Mouse (Mus musculus): ENCODE results near the gene Fndc8.

Gene Fndc8

DNA sequence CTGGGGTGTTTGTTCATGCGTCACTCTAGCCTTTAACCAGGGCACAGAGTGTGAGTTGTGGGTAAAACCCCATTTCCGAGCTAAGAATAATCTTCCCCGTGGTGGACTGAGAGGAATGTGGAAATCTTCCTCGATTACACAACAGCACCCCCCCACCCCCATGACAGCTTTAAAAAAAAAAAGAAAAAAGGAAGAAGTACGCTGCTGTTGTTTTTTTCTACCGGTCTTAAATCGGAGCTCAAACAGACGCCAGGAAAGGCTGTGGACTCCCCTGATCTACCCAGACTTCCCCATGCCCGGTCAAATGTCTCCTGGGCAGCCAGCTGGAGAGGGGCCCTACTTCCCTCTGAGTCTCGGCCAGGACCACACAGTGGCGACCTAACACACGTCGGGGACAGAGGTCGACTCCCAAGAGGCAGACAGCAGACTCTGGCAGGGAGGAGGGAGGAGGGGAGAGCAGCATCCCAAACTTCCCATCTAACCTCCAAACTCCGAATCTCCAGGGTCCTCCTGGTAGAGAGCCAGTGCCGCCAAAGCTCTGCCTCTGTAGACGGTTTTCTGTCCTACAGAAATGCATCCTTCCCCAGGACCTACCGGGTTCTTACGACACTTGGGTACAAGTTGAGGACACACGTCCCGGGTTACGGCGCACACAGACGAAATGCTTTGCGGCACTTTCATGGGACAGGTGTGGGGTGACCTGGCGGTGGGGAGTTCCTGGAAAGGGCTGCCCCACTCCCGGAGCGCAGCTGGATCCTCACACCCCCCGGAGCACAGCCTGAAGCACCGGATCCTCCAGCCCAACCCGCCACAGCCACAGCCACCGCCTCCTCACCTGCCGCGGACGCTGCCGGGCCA is 21.5 kb upstream of the Fndc8 start:
- DNase-seq = peak; percentile 72 to 82

DNA sequence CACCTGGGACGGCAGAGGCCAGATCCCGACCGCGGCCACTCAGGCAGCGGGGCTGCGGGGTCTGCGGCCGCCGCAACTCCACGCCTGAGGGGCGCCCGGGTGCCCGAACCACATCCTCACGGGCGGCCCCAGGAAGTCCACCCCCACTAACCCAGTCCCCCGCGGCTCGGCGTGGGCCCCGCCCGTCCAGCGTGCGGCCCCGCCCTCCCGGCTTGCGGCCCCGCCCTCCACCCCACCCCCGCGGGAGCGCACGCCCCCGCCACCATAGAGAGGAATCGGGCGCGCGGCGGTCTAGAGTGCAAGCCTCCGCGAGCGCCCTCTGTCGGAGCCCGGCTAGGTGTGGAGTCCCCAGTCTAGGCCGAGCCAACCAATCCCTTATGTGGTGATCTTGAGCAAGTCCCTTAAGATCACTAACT is 20.9 kb upstream of the Fndc8 start, which contains the start of gene Rffl:
Gene Rffl (minus strand): TSS at position 180 of the 416 bp plus-strand sequence.
- peak; percentile 99 for DNase-seq

DNA sequence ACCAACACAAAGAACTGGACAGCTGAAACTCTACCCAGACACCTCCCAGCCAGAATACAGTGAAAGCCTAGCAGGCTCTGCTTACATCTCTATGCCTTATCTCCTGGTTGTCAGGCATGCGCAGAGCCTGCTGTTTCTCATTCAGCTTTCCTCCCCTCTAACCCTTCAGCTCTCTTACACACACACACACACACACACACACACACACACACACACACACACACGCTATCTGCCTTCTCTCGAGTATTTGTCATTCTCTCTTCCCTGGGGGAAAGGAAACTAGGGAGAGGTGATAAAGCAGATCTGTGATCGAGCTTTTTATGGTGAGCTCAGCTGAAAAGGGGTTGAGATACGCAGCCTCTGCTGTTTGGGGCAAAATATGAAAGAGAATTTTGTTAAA is 17.0 kb upstream of the Fndc8 start:
- no peak for DNase-seq

DNA sequence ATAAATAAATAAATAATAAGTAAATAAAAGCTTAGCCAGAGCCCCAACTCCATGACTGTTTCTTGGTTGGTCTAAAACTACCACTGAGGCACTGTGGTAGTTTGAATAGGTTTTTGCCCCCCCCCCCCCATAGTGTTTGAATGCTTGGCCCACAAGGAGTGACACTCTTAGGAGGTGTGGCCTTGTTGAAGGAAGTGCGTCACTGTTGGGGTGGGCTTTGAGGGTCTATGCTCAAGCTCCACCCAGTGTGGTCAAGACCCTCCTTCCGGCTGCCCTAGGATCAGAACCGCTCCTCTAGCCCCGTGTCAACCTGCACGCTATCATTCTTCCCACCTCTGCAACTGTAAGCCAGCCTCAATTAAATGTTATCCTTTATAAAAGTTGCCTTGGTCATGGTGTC is 16.3 kb upstream of the Fndc8 start:
- no peak for DNase-seq

DNA sequence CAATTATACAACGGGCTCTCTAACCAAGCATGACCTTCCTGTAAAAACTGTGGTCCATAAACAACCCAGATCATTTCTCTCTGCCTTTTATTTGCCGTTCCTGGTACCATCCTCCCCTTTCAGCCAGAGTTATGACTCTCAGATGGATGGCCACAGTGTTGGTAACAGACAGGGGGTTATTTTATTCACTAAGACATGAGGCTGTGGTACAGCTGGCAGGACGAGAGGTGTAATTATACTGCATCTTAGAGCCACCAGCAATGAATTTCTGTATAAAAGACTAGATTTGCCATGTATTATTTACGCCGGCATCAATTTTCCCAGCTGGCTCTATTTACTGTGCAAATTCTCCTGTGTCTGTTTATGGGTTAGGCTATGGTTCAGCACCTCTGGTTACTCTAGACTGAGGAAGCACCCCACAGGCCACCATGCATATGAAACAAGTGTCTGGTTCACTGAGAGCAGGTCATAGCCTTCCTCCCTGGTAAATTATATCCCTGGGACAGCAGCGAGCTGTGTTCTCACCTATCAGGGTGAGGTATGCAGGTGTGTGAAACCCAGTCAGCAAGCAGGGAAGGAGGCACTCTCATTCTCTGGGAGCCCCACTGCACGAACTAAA is 14.1 kb upstream of the Fndc8 start:
- DNase-seq = no peak

DNA sequence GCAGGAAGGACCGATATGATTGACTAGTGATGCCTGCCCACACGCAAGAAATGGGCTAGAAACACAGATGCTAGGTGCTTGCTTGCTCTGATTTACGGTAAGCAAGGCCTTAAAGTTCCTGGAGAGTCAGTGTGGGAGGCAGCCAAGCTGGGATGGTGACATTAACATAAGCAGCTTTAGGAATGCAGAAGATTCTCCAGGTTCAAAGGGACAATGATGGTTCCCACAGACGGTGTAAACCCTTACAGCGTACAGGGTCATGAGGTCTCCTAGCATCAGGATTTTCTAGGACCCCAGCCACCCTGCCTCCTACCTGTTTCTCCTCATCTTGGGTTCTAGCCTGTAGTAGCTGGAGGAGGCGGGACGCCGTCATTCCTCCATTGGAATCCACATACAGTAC is 8.7 kb upstream of the Fndc8 start:
- no peak for DNase-seq

DNA sequence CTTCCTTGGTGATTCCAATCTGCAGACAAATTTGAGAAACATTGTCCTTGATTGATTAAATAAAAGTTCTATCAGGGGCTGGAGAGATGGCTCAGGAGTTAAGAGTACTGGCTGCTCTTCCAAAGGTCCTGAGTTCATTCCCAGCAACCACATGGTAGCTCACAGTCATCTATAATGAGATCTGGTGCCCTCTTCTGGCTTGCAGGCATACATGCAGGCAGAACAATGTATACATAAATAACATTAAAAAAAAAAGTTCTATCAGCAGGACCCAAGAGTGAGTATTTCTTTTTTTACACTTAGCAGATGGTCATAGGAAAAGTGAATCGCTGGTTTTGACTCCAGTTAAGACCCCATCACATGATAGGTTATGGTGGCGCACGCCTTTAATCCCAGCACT is 5.4 kb upstream of the Fndc8 start:
- DNase-seq = no peak

DNA sequence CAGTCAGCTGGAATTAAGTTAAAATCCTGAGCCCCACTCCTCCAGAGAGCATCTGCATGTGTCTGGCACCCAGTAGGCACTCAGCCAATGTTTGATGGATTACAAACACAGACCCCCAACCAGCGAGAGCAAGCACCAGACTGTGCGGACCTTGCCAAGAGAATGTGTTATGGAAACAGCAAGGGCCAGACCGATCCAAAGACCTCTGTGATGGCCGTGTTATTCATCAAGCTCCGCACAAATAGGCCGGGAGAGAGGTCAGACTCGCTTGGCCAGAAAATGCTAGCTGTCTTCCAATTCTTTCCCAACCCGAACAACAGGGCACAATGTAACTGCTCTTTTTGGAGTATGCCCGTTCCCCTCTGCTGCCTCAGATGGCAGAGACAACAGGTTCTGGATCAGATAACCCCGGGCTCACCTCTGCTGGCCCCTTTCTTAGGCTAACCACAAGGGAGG is 3.4 kb upstream of the Fndc8 start:
- peak; percentile 26 to 43 for DNase-seq

DNA sequence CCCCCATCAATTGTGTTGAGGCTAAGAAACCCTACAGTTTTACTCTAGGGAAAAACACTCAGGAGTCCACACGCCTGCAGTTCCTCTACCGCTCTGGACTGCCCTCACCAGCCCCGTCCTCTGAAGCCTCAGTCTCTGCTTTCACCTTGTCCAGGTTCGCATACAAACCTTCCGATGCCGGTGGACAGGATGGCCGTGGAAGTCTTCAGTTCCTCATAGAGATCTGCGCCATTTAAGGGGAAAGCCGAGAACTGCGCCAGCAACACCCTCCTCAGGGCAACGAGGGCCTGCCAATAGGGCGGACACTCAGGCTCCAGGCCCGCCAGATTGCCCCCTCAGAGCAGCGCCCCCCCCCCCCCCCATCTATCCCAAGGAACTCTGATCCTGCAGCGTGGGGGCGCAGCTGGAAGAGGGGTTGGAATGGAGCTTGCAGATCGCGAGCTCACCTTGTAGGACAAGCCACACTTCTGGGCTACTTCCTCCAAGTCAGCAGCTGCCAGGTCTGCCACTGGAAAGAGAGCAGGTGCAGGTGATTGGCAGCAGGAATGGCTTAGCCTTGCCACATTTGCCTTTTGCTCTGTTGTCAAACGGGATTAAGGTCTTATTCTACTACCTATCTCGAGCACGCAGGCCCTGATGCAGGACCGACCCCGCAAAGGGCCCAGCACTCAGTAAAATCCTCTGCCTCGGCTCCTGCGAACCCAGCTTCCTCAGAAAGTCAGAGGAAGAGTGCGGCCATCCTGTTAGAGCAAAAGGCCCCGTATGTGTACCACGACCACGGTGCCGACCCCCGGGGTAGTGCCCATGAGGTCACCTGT is 2.2 kb upstream of the Fndc8 start:
- DNase-seq = peak in 1 of 2 experiments; percentile 42

DNA sequence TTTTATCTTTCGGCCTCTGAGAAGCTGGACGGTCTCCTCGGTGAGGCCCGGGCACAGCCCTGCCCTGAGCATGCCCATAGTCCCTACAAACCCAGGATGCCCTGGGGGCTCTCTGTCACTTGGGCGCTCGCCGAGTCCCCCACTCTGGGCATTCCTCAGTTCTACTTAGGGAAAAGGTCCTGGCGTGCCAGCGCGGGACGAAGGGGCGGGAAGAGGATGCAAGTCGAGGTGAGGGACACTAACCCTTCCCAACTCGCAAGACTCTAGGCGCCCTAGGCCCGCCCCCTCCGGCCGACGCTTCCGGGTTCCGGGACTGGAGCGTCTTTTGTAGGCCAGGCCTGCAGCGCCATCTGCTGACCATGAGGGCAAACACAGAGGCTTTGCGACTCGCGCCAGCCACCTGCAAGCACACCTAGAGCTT is 1.6 kb upstream of the Fndc8 start, which contains the start of gene Rad51d:
Gene Rad51d (minus strand): TSS at position 273 of the 421 bp plus-strand sequence.
- DNase-seq = peak; percentile 97

DNA sequence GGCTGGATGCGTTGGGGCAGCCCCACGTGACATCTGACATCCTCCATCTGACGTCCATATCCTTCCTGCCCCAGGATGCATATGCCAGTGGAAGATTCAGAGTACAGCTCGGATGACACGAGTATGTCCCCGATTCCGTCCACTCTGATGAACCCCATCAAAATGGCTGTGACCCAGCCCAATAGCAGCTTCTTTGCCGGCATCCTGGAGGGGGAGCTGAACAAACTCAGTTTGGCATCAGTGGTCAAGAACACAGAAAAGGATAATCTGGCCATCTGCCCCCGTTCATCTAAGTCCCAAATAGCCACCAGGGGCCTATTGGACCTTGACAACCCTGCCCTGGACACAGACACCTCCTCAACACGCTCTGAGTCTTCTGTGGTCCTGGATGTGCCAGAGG is 5.6 kb downstream of the Fndc8 start:
- DNase-seq = peak in 1 of 2 experiments; percentile 27

DNA sequence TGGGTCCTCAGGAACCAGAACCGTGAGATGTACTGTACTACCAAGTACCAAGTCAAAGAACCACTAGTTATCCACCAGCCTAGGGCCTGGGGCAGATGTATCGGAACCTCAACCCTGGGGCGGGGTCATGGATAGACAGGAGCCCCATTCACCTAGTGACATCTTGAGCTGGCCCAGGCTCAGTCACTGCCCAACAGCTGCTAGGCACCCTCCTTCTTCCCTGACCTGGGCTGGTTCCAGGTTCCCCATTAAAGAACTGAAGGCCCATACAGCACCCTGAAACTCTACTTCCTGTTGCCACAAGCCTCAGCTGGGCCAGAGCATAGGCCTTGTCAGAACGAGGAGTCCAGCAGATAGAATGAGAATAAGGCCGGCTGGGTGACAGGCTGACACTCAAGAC is 7.8 kb downstream of the Fndc8 start:
- DNase-seq = no peak

DNA sequence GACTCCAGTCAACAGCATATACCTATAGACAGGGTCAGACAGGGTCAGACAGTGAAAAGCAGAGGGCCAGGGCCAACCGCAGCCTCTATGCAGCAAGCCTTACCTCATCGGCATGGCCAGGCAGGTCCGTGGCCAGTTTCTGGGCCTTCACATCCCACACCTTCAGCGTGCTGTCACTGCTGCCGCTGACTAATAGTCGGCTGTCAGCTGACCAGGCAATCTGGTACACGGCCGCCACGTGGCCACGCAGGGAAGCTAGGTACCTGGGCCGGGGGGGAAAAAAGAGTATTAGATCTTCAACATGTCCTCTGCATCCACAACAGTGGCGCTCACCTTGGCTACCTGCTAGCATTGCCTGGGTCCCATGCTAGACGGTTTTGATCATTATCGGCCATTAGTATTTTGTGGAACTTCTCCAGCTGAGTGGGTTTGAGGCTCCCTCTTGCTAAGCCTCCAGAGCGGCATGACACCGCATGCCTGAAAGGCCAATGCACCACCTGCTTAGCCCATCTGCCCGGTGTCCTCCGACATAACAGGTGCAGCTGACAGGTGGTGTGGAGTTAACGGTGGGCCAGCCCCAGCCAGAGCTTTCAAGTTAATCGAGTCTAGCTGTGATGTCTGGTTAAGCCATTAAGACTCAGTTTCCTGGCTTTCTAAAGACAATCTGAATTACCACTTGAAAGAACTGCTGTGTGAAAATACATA is 9.8 kb downstream of the Fndc8 start:
- DNase-seq = no peak

DNA sequence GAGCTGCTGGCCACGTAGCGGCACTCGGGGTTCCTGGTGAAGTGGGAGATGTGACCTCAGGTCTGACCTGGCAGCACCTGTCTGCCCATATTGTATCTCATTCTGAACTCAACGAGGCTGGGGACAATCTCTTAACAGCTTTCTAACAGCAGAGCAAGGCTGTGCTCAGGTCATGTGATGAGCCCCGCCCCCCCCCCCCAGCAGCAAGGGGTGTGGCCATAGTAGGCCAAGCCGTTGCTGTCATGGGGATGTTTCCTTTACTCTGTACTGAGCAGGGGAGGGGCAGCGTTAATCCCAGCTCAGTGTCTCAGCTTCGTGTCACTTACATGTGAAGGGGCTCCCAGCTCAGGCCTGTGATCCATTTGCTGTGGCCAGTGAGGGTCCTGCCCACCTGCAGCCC is 13.0 kb downstream of the Fndc8 start:
- DNase-seq = no peak

DNA sequence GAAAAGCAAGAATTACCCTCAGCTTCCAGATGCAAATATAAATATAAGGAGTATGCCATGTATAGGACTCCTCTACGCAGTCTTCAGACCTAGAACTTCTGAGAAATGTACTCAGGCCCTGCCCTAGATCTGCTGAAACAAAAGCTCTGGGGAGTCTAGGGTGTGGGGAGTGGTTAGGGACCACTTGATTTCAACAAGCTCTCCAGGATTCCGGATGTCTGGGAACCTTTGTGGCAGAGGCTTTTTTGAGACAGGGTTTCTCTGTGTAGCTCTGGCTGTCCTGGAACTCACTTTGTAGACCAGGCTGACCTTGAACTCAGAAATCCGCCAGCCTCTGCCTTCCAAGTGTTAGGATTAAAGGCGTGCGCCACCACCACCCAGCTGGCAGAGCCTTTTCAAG is 13.9 kb downstream of the Fndc8 start:
- DNase-seq = no peak

DNA sequence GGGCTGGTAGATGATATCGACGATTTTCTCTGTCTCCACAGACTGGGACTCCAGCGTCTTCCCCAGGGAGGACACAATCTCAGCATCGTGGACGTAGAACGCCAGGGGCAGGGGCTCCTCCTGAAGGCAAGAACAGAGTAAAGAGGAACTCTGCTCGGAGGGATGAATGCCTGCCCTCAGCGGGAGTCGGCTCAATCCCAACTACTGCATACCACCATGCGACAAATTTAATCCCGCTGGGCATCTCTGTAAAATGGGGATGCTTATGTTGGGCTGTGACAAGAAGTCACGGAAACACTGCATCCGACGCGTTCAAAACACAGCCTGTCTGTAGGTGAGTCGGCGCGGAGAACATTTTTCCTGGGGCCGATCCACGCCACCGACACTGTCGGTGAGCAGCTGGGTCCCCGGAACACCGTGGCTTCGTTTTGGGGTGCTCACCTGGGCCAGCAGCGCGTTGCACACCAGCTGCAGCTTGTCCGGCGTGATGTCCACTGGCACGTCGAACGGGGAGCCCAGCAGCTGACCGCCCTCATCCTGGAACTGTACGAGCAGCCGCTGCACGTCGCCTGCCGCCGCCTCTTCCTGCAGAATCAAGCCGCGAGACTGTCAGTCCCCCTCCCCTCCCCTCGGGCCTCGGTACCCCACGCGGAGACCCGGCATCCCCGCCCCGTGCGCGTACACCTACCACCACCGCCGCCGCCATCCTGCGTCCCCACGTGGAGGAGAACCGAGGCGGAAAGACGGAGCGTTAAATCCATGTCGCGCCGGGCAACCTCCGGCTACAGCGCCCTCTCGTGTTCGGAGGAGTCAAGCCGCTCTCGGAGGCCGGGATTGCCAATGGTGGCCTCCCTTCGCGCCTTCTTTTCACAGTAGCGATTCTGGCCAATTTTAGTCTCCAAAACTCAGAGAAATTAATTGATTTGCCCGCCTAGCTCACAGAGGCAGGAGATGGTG is 16.0 kb downstream of the Fndc8 start, which contains the start of gene Nle1:
Gene Nle1 (minus strand): TSS at position 761 of the 957 bp plus-strand sequence.
- DNase-seq = peak; percentile 96 to 97

DNA sequence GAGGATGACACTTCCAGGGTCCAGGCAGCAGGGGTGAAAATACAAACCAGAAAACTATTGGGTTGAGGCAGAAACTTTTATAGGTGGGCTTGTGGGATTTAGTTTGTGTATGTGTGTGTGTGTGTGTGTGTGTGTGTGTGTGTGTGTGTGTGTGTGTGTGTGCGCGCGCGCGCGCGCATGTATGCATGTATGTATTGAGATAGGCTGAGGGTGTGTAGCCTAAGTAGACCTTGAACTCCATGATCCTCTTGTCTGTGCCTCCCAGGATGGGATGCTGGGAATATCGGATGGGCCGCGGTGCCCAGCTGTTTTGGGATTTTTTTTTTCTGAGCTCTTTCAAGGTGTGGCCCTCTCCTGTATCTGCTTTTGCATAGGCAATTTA is 16.7 kb downstream of the Fndc8 start:
- DNase-seq = peak in 1 of 2 experiments; percentile 11

DNA sequence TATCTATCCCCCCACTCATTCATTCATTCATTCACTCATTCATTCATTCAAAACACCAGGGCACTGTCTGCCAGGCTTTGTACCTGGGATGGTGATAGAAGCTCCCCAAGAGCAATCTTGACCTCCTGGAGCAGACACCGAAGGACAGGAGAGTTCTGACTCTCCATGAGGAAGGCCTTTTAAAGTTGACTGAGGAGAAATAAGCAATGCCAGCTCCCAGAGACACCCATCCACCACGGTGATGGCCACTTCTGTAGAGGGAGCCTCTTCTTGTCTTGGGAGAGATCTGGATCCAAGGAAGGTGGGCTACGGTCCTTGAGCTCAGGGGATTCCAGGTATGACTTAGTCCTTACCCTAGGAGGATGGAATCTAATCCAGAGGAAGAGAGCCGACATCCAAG is 18.3 kb downstream of the Fndc8 start, which contains the start of gene Unc45b:
Gene Unc45b (plus strand): TSS at position 301 of the 400 bp plus-strand sequence.
- DNase-seq = no peak

DNA sequence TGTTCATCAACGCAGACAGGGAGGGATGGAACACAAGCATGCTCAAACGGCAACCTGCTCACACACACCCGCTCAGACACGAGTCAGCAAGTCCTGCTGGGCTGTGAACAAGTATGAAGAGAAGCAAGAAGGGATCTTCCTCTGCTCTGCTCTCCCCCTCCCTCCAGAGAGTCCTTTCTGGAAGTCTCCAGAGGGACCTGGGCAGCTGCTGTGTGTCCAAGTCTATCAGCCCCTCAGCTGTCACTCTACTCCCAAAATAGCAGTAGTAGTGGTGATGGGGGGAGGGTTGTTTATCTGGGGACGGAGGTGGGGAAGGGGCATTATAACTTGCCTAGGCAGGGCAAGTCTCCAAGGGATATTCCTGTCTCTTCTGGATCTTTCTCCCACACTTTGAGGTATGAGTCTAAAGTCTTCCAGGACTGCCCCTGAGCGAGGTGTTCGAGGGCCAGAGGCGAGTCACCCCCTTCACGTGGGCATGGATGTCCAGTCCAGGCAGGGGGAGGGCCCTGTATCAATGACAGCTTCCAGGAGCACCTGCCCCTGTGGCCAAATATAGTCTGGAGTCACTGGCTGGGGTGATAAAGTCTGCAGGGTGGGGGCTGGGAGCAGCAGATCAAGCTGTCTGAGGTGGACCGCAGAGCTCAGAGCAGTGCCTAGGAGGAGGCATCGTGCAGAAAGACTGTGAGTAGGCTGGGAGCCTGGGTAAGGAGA is 18.9 kb downstream of the Fndc8 start:
- no peak for DNase-seq

DNA sequence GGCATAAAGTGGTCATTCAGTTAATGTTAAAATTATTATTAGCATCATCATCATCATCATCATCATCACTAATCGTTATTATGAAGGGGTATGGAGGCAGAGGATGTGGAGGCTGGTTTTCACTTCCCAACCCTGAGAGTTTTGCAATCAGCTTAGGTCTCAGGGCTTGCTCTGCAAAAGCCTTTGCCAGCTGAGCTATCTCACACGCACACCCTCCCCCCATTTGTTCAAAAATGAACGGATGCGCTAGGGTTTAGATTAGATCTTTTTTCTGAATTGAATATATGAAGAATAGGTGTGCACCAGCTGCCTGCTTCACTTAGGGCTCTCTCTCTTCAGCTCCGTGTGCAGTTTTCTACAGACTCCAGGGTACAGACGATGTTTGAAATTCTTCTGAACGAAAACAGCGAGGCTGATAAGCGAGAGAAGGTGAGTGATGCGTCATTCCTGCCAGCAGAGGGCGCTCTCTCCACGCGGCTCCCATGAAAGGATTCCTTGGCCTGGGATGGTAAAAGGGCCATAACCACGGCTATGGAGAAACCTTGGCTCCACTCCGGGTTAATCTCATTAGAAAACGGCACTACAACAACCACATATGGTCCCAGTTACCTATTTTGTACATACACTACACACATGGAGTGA is 22.9 kb downstream of the Fndc8 start:
- DNase-seq = peak; percentile 89

Measured in kidney, postnatal 4 days (tissue).